Mouse (Mus musculus) left cerebral cortex, postnatal 14 days (tissue): Measurements from ENCODE around the gene Slc7a12. TPM values are rescaled to one million over a fixed set of nuclear protein-coding genes. Genes with fewer than 3 reads are reported as not detected.

ENCODE experiments used
- DNase-seq, 2 experiments: peaks; one replicate each; pipeline ENCODE4 v3.0.0; 2021 to 2022; ENCODE audit warnings: low spot score in 2 of 2, mixed read lengths in 1 of 2
- intact Hi-C: fragments of 180-260 bp; cut with DNase I; formaldehyde crosslinking; loops from one replicate; pipeline ENCODE4 v1.15.1; 2025
- long read RNA-seq, 2 experiments: library from polyadenylated mRNA; stranded (forward); transcript quantifications; one replicate each; pipeline ENCODE4 v2.0.0; 2021
- total RNA-seq, 2 experiments: library from RNA; stranded (reverse); gene quantifications; 2 replicates each; pipeline ENCODE4 v1.2.3; 2021

The Slc7a12 gene
- not detected for total RNA-seq
- long read RNA-seq, experiment 1 = 0 reads
- long read RNA-seq, experiment 2 = 0 reads

DNA sequence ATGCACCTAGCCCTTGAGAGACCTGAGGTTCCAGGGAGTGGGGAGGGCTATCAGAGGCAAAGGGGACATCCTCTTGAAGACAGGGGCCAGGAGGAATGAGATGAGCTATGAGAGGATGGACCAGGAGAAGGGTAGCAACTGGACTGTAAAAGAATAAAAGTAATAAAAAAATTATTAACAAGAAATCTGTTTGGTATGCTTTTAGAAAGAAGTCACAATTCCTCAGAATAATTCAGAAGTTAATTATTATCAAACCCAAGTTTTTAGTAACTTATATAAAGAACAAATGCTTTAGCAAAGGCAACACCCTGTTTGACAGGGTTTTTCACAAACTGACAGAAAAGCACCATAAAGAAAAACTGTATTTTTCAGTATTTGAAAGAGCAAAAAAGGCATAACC is at the start of gene Slc7a12:
Gene Slc7a12, plus strand, starts transcription at position 301 of the 400 bp plus-strand sequence.
- no peak for DNase-seq
- intact Hi-C loops = no loop called here

DNA sequence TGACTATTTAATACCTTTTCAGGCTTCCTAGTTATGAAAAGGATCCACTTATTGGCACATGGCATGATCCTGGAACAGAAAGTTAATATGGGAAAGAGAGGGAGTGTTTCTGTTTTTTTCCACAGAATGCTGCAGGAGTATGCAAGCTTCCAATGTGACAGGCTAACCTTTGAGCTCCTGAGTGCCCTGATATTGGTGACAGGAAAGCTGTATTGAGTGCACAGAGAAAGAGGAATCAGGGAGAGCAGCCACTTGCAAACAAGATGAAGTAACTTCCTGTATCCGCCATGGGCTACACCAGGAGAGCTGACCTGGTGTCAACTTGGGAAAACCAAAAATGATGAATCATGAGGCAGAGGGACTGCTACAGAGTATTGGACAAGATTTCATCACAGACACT is 48.1 kb upstream of the Slc7a12 start:
- DNase-seq = no peak
- intact Hi-C loops = no loop called here

DNA sequence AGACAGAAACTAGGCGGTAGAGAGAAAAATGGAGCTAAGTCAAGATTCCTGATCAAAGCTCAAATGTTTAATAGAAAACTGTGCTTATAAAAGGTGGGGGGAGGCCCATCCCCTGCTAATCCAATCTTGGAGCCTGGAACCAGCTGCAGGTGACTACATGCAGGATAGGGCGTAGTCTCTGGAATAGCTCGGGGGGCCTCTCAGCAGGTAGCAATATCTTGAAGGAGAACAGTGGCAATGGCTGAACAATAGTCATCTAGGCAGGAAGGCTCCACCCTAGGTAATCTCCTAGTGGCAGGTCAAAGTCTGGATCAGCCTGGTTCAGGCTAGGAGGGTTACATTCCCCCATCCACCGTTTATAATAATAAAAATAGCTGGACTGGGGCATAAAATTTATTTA is 34.5 kb upstream of the Slc7a12 start:
- intact Hi-C loops = no loop called here
- no peak for DNase-seq

DNA sequence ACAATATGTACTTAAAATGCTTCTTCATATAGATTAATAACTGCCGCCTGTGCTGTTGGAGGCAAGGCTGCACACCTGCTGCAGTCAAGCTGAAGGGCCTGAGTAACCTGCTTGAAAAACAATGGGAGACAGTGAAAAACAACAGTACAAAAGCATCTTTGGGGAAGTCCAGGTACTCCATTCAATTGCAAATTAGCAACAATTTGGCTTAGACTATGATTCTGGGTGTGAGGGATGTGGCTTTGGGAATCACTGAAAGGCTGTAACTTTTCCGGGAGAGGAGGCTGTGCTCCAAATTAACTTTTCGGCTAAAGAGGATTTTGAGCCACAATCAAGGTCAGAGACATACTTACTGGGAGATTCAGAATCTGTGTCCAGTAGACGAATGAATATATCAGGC is 33.8 kb upstream of the Slc7a12 start:
- intact Hi-C loops = no loop called here
- DNase-seq = no peak

Other genes with a start within 250 kb of the Slc7a12 start
- 10 to 100 TPM; 76.5 to 96.7 TPM for gene 1810022K09Rik, start 130.6 kb downstream of the Slc7a12 start, total RNA-seq
- 1 to 10 TPM in 1 of 2 experiments, under 1 TPM in 1; 0.93 to 2.0 TPM for gene Car13, start 161.0 kb downstream of the Slc7a12 start, total RNA-seq